Mouse (Mus musculus) heart, embryonic 16.5 days (tissue): ENCODE data around the gene Lmx1a. TPM values are rescaled to one million over a fixed set of nuclear protein-coding genes. Genes with fewer than 3 reads are reported as not detected.

Experiments
- ATAC-seq: fragments of 200-750 bp; cut with Nextera tagmentation; replicated peaks from 2 replicates; pipeline ENCODE4 v1.8.0; 2017; ENCODE audit warnings: moderate number of reproducible peaks; ENCODE audit not compliant: insufficient read depth, low FRiP score; ENCODE audit errors: extremely low read depth
- H3K27ac ChIP-seq: fragments of 300-500 bp; sonication (generic); 2 replicates; pipeline ENCODE4 v1.5.1; 2014; ENCODE audit warnings: mild to moderate bottlenecking, low read length, control low read depth, moderate library complexity
- H3K27me3 ChIP-seq: fragments of 300-500 bp; sonication (generic); 2 replicates; pipeline ENCODE4 v1.6.1; 2014; ENCODE audit warnings: low read length, mixed read lengths; ENCODE audit not compliant: control insufficient read depth, insufficient read depth
- H3K36me3 ChIP-seq: fragments of 300-500 bp; sonication (generic); 2 replicates; pipeline ENCODE4 v1.6.1; 2014; ENCODE audit not compliant: control insufficient read depth, insufficient read depth
- H3K4me1 ChIP-seq: fragments of 300-500 bp; sonication (generic); 2 replicates; pipeline ENCODE4 v1.6.1; 2014; ENCODE audit warnings: low read length, mixed read lengths; ENCODE audit not compliant: control insufficient read depth, insufficient read depth
- H3K4me2 ChIP-seq: fragments of 300-500 bp; sonication (generic); 2 replicates; pipeline ENCODE4 v1.6.1; 2014; ENCODE audit warnings: low read depth, mild to moderate bottlenecking, control low read depth, low read length
- H3K4me3 ChIP-seq: fragments of 300-500 bp; sonication (generic); 2 replicates; pipeline ENCODE4 v1.5.1; 2014; ENCODE audit warnings: mild to moderate bottlenecking, control low read depth, low read length
- H3K9ac ChIP-seq: fragments of 300-500 bp; sonication (generic); 2 replicates; pipeline ENCODE4 v1.6.1; 2014; ENCODE audit warnings: low read length, control low read depth
- H3K9me3 ChIP-seq: fragments of 300-500 bp; sonication (generic); replicated peaks from 2 replicates; pipeline ENCODE4 v1.6.1; 2016; ENCODE audit warnings: low read length; ENCODE audit not compliant: control insufficient read depth
- WGBS: fragments of 180-500 bp; shearing (Covaris S2); extraction: QIAGEN DNeasy Blood & Tissue Kit; methylation state at CpG from one replicate; pipeline ENCODE4 v1.1.7; 2014; 5-methylcytosine and 5-hydroxymethylcytosine counted together
- polyA plus RNA-seq: library from polyadenylated mRNA; unstranded; fragments of >200 nt; fragmentation: Nextera tagmentation; extraction: Ambion mirVana; gene quantifications from 2 replicates; pipeline ENCODE4 v1.2.1, GENCODE M21; 2015

Lmx1a gene
- polyA plus RNA-seq, 1 experiment from 2014 or later: not detected

GRCm38 (mm10) chr1:167669796-167670195, 19.2 kb upstream of the Lmx1a start:
- H3K9me3 ChIP-seq: no peaks in the 10 kb centered on the region
- H3K36me3 ChIP-seq: no peaks in the 10 kb centered on the region
- H3K27me3 ChIP-seq: peaks cover 34% of the 10 kb centered on the region
- H3K27ac ChIP-seq: no peak overlapping the region
- ATAC-seq: no peak
- H3K4me3 ChIP-seq: no peak overlapping the region
- WGBS: 28% methylated on average over 6 of the region's 6 CpGs
- no peak overlapping the region for H3K4me2 ChIP-seq
- no peak overlapping the region for H3K9ac ChIP-seq
- no peaks in the 10 kb centered on the region for H3K4me1 ChIP-seq

DNA sequence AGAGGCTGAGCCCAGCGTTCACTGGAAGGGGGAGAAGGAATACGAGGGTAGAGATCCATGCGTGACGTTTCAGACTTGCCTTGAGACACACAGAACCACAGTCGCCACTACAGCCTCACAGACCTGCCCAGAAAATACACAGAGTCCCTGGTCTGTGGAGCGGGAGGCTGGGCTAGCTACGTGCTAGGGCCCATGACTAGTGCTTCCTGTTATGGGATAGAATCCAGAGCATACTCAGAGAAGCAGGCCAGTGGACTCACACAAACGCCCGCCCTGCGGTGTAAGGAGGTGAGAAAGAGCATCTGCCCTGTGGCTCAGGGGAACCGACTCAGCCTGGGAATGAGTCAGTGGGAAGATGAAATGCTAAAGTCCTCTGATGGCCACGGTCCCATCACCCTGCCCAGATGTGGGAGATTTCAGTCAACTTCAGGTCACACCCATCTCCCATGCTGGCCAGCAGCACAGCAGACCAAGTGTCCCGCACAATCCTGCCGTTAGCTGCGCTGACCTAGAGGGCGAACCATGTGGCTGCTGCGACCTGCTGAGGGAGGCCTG, 16.5 kb upstream of the Lmx1a start:
- Histone ChIP-seq H3K27me3 (peaks cover 36% of the 10 kb centered on the region), H3K4me1 (no peaks in the 10 kb centered on the region), H3K27ac (no peak overlapping the region), H3K4me3 (no peak overlapping the region), H3K36me3 (no peaks in the 10 kb centered on the region), H3K9ac (no peak overlapping the region), H3K9me3 (no peaks in the 10 kb centered on the region), H3K4me2 (peak overlapping the region; percentile 2; the same call in 1 of the 2 replicates)
- ATAC-seq: no peak
- 17% methylated on average over 17 of the region's 17 CpGs for WGBS

GRCm38 (mm10) chr1:167679061-167679460, 10.0 kb upstream of the Lmx1a start:
- H3K4me1 ChIP-seq: no peaks in the 10 kb centered on the region
- H3K36me3 ChIP-seq: no peaks in the 10 kb centered on the region
- H3K4me3 ChIP-seq: no peak overlapping the region
- 88% methylated on average over 6 of the region's 6 CpGs for WGBS
- ATAC-seq: no peak
- no peak overlapping the region for H3K9ac ChIP-seq
- peaks cover 3% of the 10 kb centered on the region for H3K9me3 ChIP-seq
- no peak overlapping the region for H3K27ac ChIP-seq
- no peak overlapping the region for H3K4me2 ChIP-seq
- 0 out of 2 replicates have a peak, but pooled peaks cover 5% of the 10 kb centered on the region for H3K27me3 ChIP-seq

DNA sequence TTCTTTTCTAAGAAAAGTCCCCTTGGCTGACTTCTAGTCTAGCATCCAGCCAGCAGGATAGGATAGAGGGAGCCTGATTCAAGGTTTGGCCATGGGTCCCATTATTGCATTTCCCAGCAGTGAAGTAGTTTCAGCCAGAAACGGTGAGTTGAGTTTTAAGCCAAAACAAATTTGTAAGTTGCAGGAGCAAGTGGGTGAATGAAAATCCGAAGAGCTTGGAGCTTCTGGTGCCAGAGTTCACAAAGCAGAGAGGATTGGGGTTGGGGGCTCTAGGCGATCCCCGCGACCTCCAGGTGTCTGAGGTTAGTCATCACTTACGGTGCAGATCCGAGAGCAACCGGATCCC, 1.1 kb upstream of the Lmx1a start:
- 2% methylated on average over 8 of the region's 8 CpGs for WGBS
- no peak for ATAC-seq
- H3K4me1 ChIP-seq: peaks cover 12% of the 10 kb centered on the region
- H3K9ac ChIP-seq: no peak overlapping the region
- peak overlapping the region; percentile 62 for H3K4me3 ChIP-seq
- peaks cover 69% of the 10 kb centered on the region for H3K27me3 ChIP-seq
- no peak overlapping the region for H3K27ac ChIP-seq
- no peaks in the 10 kb centered on the region for H3K36me3 ChIP-seq
- peaks cover 4% of the 10 kb centered on the region for H3K9me3 ChIP-seq
- H3K4me2 ChIP-seq: peak overlapping the region; percentile 91

DNA sequence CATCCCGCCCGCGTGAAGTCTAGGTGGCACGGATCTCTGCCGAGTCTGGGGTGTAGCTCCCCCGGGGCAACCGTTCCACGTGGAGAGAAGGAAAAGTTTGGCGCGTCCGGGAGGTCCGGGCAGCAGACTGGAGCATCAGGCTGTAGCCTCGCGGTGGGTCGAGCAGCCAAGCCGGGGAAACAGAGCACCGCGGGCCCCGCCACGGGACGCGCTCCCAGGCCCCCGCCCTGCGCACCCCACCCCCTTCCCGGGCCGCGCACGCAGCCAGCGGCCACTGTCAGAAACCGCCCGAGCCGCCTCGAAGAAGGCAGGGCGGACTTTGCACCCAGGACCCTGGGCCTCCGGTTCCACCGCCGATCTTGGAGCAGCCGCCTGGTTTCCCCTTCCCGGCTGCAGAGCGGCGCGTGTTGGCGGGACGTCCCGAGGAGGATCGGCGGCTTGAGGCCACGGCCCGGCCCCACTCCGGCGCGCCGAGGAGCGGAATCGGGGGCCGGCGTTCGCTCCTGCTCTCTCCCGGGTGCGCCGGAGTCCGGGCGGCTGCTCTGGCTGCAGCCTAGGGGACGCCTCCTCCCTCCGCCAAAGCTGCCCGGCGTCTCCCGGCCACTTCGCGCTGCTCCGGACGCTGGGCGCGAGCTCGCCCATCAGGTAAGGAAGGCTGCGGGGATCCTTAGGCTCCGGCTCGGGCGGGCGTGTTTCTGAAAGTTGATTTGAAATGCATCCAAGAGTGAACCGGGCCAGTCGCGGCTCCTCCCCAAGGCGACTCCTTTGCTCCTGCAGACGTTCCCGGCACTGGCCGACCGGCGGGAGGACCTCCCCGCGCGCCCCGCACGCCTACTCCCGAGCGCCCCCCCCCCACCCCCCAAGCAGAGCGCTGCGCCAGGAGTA, 448 bp upstream of the Lmx1a start:
- H3K9me3 ChIP-seq: peaks cover 4% of the 10 kb centered on the region
- peak overlapping the region; percentile 91 for H3K4me2 ChIP-seq
- no peak overlapping the region for H3K27ac ChIP-seq
- under 1% methylated on average over 92 of the region's 98 CpGs for WGBS
- peaks cover 12% of the 10 kb centered on the region for H3K4me1 ChIP-seq
- H3K27me3 ChIP-seq: peaks cover 75% of the 10 kb centered on the region
- H3K4me3 ChIP-seq: peak overlapping the region; percentile 62
- peak; percentile 51 for ATAC-seq
- peak overlapping the region; percentile 46 for H3K9ac ChIP-seq
- H3K36me3 ChIP-seq: no peaks in the 10 kb centered on the region

DNA sequence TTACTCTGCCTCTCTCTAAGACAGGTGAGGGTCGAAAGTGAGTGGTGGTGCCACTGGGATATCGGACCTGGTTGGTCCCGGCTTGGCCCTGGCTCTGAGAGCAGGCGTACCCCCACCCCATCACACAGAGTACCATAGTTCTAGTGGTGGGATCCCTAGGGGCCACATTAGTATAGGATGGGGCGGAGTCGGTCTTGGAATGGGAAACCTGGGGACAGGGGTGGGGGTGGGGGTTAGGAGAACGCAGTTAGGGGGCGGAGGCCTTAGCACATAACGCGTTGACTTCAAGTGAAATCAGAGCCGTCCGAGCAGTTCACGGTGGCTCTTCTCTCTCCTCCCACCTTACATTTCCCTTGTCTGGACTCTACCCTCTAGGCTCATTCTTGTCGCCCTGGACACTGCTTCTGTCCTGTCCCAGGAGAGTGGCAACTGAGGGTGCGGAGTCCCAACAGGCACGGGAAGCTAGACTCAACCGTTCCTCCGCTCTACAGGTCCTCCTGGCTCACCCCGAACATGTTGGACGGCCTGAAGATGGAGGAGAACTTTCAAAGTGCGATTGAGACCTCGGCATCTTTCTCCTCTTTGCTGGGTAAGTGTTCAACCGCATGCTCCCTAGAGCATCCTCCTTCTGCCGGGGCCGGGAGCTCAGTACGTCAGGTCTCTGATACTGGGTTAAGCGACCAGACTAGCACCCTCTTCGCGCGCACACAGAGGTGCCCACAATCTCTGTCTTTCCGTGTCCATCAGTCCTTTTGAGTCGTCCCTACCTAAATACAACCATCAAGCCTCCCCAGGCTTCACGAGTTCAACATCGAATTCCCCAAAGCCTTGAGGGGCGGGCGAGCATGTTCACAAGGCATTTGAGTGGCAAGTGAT, 463 bp downstream of the Lmx1a start:
- peak; percentile 43 for ATAC-seq
- Histone ChIP-seq H3K4me1 (peaks cover 12% of the 10 kb centered on the region), H3K27me3 (peaks cover 79% of the 10 kb centered on the region), H3K27ac (no peak overlapping the region), H3K9me3 (peaks cover 3% of the 10 kb centered on the region), H3K4me3 (peak overlapping the region; percentile 62), H3K4me2 (peak overlapping the region; percentile 91), H3K36me3 (no peaks in the 10 kb centered on the region), H3K9ac (no peak overlapping the region)
- 2% methylated on average over 36 of the region's 36 CpGs for WGBS

GRCm38 (mm10) chr1:167690138-167690710, 1.2 kb downstream of the Lmx1a start:
- Histone ChIP-seq H3K27ac (no peak overlapping the region), H3K4me1 (peaks cover 12% of the 10 kb centered on the region), H3K4me2 (no peak overlapping the region), H3K36me3 (no peaks in the 10 kb centered on the region), H3K27me3 (peaks cover 86% of the 10 kb centered on the region), H3K9me3 (no peaks in the 10 kb centered on the region), H3K9ac (no peak overlapping the region), H3K4me3 (no peak overlapping the region)
- ATAC-seq: no peak
- WGBS: 2% methylated on average over 17 of the region's 17 CpGs

DNA sequence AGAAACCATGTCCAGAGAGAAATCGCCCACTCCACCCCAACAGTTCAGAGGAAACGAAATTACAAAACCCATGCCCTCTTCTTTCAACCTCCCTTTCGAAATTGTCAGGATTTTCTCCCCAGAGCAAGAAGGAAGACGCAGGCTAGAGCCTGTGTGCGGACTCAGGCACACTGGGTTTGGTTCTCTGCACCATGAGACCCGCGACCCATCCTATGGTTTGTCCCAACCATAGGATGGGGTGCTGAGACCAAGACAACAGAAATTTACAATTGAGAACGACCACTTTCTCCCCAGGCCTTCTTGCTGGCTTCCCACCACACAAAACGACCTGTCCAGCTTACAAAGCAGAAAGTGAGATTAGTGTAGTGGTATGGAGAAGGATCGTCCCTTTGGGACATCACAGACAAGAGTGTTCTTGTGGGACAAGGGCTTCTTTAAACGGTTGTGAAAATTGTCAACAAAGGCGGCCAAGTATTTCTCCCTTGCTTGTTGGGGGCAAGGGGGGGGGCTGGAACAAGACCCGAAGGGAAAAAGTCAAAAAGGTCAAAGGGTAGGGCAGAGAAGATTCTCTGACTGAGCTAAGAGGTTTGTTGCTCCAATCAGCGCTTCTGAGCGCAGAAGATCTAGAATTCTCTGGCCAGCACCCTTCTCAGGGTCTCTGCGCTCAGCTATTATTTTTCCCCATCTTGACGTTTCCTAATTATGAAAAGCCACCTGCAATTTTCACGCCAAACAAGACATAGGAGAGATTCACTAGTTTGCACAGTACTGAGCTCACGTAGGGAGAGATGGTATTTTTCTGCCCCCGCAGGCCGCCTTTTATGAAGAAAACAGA, 1.9 kb downstream of the Lmx1a start:
- H3K9me3 ChIP-seq: no peaks in the 10 kb centered on the region
- no peak overlapping the region for H3K9ac ChIP-seq
- H3K36me3 ChIP-seq: no peaks in the 10 kb centered on the region
- H3K4me1 ChIP-seq: peaks cover 12% of the 10 kb centered on the region
- H3K4me2 ChIP-seq: no peak overlapping the region
- no peak overlapping the region for H3K4me3 ChIP-seq
- H3K27ac ChIP-seq: no peak overlapping the region
- peaks cover 90% of the 10 kb centered on the region for H3K27me3 ChIP-seq
- no peak for ATAC-seq
- 6% methylated on average over 21 of the region's 21 CpGs for WGBS
